Mouse (Mus musculus) hindbrain, embryonic 14.5 days (tissue): Measurements from ENCODE around the gene Nudt9. TPM values are rescaled to one million over a fixed set of nuclear protein-coding genes. Genes with fewer than 3 reads are reported as not detected.

Experiments used
- ATAC-seq: fragments of 200-750 bp; cut with Nextera tagmentation; 2 replicates; pipeline ENCODE4 v1.8.0; 2017; ENCODE audit warnings: moderate number of reproducible peaks, mild to moderate bottlenecking, moderate TSS enrichment, moderate library complexity; ENCODE audit not compliant: low FRiP score
- DNase-seq: peaks from one replicate; pipeline ENCODE4 v3.0.0-alpha.2; 2015; ENCODE audit warnings: low spot score
- H3K27ac ChIP-seq: fragments of 300-500 bp; sonication (generic); 2 replicates; pipeline ENCODE4 v1.5.1; 2014; ENCODE audit warnings: mild to moderate bottlenecking, moderate library complexity
- H3K27me3 ChIP-seq: fragments of 300-500 bp; sonication (generic); 2 replicates; pipeline ENCODE4 v1.6.1; 2014; ENCODE audit warnings: mild to moderate bottlenecking, low read length, mixed read lengths; ENCODE audit not compliant: control insufficient read depth, insufficient read depth
- H3K36me3 ChIP-seq: fragments of 300-500 bp; sonication (generic); replicated peaks from 2 replicates; pipeline ENCODE4 v1.6.1; 2014; ENCODE audit not compliant: control insufficient read depth, insufficient read depth
- H3K4me1 ChIP-seq: fragments of 300-500 bp; sonication (generic); replicated peaks from 2 replicates; pipeline ENCODE4 v1.6.1; 2014; ENCODE audit warnings: antibody characterized with exemption, low read length, mixed read lengths; ENCODE audit not compliant: control insufficient read depth, insufficient read depth
- H3K4me2 ChIP-seq: fragments of 300-500 bp; sonication (generic); replicated peaks from 2 replicates; pipeline ENCODE4 v1.6.1; 2014; ENCODE audit warnings: mild to moderate bottlenecking, moderate library complexity
- H3K4me3 ChIP-seq: fragments of 300-500 bp; sonication (generic); replicated peaks from 2 replicates; pipeline ENCODE4 v1.5.1; 2014; ENCODE audit warnings: mild to moderate bottlenecking, low read length
- H3K9ac ChIP-seq: fragments of 300-500 bp; sonication (generic); 2 replicates; pipeline ENCODE4 v1.6.1; 2014
- H3K9me3 ChIP-seq: fragments of 300-500 bp; sonication (generic); 2 replicates; pipeline ENCODE4 v1.6.1; 2016; ENCODE audit warnings: low read length; ENCODE audit not compliant: control insufficient read depth
- WGBS: fragments of 180-500 bp; shearing (Covaris S2); extraction: QIAGEN DNeasy Blood & Tissue Kit; methylation state at CpG from one replicate; pipeline ENCODE4 v1.1.7; 2014; 5-methylcytosine and 5-hydroxymethylcytosine counted together
- polyA plus RNA-seq: library from polyadenylated mRNA; unstranded; fragments of >200 nt; fragmentation: Nextera tagmentation; extraction: Ambion mirVana; gene quantifications from 2 replicates; pipeline ENCODE4 v1.2.1, GENCODE M21; 2014

The Nudt9 gene
- polyA plus RNA-seq, 1 experiment from 2014 or later: 67.2 TPM

DNA sequence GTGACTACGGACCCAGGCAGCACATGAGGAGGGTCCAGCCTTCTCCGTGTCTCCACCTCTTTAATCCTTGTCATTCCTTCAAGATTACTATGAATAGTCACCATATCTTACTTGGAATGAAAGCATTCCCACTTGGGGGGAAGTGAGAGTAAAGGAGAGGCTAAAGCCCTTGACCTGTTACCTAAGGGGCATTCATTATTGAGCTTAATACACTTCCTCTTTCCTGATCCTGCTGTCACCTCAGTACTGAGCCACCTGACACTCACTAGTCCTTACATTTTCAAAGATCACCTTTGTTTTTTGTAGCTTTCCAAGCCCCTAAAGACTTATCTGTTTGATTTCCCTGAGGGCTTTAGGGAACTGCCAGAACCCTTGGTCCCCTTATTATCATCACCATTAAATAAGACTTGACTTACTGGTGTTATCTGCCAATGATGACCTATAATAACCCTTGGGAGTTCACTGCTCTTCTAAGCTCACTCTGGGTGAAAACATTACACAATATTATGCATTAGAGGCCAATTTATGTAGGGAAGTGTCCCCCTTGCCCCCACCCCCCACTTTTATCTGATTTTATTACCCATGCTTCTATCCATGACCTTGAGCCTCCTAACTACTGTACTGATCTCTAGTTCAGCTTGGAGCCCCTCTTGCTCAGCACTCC lies 13.5 kb upstream of the Nudt9 start:
- WGBS: 84% methylated on average over 2 of the region's 2 CpGs
- H3K4me2 ChIP-seq: no peak overlapping the region
- no peak for ATAC-seq

DNA sequence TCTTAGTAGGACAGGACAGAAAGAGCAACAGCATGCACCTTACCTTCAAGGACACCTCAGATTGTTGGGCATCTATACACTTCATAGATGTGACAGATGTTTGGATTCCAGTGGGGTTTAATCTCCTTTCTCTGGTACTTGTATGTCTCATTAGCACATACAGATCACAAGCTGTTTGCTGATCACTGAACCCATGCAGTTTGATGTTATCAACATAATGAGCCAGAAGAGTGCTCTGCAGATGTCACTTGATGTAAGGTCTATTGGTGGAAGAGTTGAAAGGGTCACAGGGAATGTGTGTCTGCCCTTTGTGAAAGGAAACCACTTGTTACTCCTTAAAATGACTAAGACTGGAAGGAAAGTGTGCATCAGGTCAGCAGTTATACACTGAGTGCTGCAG lies 11.0 kb upstream of the Nudt9 start:
- H3K4me3 ChIP-seq: no peak overlapping the region
- ATAC-seq: no peak

More for the DNA sequence above, 13.5 kb upstream of the Nudt9 start:
- H3K9ac ChIP-seq: no peak overlapping the region
- H3K9me3 ChIP-seq: no peaks in the 10 kb centered on the region
- DNase-seq: no peak
- H3K27me3 ChIP-seq: no peaks in the 10 kb centered on the region
- no peaks in the 10 kb centered on the region for H3K36me3 ChIP-seq
- no peak overlapping the region for H3K4me3 ChIP-seq
- H3K27ac ChIP-seq: no peak overlapping the region
- no peaks in the 10 kb centered on the region for H3K4me1 ChIP-seq

GRCm38 (mm10) chr5:104035824-104036223 lies 10.3 kb upstream of the Nudt9 start:
- 68% methylated on average over 1 of the region's 1 CpGs for WGBS
- no peak for ATAC-seq
- no peak overlapping the region for H3K9ac ChIP-seq
- no peak for DNase-seq
- H3K4me3 ChIP-seq: no peak overlapping the region
- H3K4me1 ChIP-seq: no peaks in the 10 kb centered on the region
- no peak overlapping the region for H3K4me2 ChIP-seq
- H3K27ac ChIP-seq: no peak overlapping the region
- H3K27me3 ChIP-seq: no peaks in the 10 kb centered on the region
- H3K36me3 ChIP-seq: no peaks in the 10 kb centered on the region
- H3K9me3 ChIP-seq: no peaks in the 10 kb centered on the region

More for the DNA sequence above, 11.0 kb upstream of the Nudt9 start:
- Histone ChIP-seq H3K9ac (no peak overlapping the region), H3K9me3 (no peaks in the 10 kb centered on the region), H3K27me3 (no peaks in the 10 kb centered on the region), H3K4me2 (no peak overlapping the region), H3K27ac (no peak overlapping the region), H3K36me3 (no peaks in the 10 kb centered on the region), H3K4me1 (no peaks in the 10 kb centered on the region)
- DNase-seq: no peak

DNA sequence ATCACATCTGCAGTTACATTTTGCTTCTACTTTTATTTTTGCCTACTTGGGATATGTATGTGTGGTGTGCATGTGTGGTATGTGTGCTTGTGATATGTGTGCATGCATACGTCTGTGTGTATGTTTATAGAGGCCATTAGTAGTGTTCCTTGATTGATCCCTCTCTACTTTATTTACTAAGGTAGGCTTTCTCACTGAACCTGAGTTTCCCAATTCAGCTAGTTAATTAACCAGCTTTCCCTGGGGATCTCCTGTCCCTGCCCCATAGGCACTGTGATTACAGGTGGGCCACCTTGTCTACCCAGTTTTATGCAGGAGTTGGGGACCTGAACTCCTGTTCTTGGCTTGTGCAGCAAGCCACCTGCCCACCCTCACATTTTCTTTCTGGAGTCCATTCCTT lies 9.4 kb upstream of the Nudt9 start:
- Histone ChIP-seq H3K27ac (no peak overlapping the region), H3K9ac (no peak overlapping the region), H3K4me1 (no peaks in the 10 kb centered on the region), H3K27me3 (no peaks in the 10 kb centered on the region), H3K36me3 (no peaks in the 10 kb centered on the region), H3K4me2 (no peak overlapping the region), H3K9me3 (no peaks in the 10 kb centered on the region), H3K4me3 (no peak overlapping the region)
- WGBS: 96% methylated on average over 1 of the region's 1 CpGs
- ATAC-seq (no peak), DNase-seq (no peak)

DNA sequence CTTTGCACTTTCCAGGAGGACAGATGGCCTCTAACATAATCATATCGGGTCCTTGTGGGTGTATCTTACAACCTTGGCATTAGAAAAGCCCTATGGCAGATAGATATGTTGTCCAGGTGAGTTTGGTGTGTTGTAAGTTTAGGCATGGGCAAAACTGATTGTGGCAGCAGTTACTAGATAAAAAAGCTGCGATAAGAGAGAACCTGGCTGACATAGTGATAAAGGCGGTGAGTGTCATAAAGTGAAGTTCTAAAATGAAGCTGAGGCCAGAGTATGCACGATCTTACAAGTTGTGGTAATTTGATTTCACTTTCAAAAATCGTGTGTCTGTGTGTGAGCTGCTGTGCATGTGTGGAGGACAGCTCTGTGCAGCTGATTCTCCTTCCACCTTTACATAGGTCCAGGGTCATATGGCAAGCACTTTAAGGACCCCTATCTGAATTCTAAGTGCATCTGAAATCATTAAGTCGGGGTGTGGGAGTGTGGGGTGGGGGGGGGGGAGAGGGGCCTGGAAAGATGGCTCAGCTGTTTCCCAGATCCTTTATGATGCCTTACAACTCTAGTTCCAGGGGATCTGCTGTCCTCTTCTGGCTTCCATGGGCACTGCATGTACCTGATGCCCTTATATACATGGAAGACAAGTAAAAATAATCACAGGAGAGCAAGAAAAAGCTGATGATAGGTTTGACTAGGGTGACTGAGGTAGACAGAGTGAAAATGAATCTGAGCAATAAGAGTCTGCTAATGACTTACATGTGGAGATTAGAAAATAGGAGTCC lies 6.8 kb upstream of the Nudt9 start:
- 72% methylated on average over 6 of the region's 6 CpGs for WGBS
- H3K9me3 ChIP-seq: no peaks in the 10 kb centered on the region

DNA sequence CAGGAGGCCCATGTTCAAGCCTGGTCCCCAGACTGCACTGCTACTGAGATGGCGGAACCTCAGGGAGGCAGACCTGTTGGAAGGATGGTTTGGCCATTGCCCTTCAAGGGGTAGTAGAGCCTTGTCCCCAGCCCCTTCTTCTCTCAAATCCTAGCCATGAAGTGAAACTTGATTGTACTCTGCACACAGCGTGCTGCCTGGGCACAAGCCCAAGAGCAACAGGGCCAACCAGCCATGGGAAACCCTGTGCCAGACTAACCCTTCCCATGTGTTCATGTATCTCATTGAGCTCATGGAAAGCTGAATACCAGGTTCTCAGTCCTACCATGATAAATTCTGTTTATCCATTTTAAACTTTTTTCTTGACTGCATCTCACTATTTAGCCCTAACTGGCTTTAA lies 3.2 kb upstream of the Nudt9 start:
- DNase-seq (no peak), ATAC-seq (no peak)
- Histone ChIP-seq H3K4me1 (peaks cover 10% of the 10 kb centered on the region), H3K36me3 (no peaks in the 10 kb centered on the region), H3K4me3 (no peak overlapping the region), H3K27ac (no peak overlapping the region), H3K9me3 (no peaks in the 10 kb centered on the region), H3K27me3 (no peaks in the 10 kb centered on the region), H3K9ac (no peak overlapping the region), H3K4me2 (no peak overlapping the region)
- 84% methylated on average over 2 of the region's 2 CpGs for WGBS

More for the DNA sequence above, 6.8 kb upstream of the Nudt9 start:
- Histone ChIP-seq H3K9ac (no peak overlapping the region), H3K27me3 (no peaks in the 10 kb centered on the region), H3K4me3 (no peak overlapping the region), H3K4me1 (no peaks in the 10 kb centered on the region), H3K4me2 (no peak overlapping the region), H3K36me3 (no peaks in the 10 kb centered on the region), H3K27ac (no peak overlapping the region)
- DNase-seq (no peak), ATAC-seq (no peak)

DNA sequence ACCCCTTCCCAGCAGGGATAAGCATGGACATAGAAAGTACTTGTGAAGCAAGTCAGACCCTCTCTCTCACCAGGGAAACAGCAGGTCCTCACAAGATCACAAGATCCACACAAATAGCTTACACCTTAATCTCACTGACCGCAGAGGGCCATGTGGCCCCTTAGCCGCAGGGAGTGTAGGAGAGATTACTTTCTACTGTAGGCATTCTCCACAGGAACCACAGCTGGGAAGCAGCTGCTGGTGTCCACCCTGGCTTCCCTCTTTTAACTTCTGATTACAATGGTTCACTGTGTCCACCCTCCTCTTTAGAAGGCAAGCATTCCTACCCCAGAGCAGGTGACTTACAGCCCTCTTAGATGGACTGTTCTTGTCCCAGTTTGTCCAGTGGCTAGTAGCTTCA lies 2.4 kb upstream of the Nudt9 start:
- Histone ChIP-seq H3K9ac (no peak overlapping the region), H3K27ac (no peak overlapping the region), H3K9me3 (no peaks in the 10 kb centered on the region), H3K4me1 (peaks cover 17% of the 10 kb centered on the region), H3K4me2 (no peak overlapping the region), H3K27me3 (no peaks in the 10 kb centered on the region), H3K36me3 (no peaks in the 10 kb centered on the region), H3K4me3 (no peak overlapping the region)
- 72% methylated on average over 2 of the region's 2 CpGs for WGBS
- ATAC-seq (no peak), DNase-seq (no peak)

DNA sequence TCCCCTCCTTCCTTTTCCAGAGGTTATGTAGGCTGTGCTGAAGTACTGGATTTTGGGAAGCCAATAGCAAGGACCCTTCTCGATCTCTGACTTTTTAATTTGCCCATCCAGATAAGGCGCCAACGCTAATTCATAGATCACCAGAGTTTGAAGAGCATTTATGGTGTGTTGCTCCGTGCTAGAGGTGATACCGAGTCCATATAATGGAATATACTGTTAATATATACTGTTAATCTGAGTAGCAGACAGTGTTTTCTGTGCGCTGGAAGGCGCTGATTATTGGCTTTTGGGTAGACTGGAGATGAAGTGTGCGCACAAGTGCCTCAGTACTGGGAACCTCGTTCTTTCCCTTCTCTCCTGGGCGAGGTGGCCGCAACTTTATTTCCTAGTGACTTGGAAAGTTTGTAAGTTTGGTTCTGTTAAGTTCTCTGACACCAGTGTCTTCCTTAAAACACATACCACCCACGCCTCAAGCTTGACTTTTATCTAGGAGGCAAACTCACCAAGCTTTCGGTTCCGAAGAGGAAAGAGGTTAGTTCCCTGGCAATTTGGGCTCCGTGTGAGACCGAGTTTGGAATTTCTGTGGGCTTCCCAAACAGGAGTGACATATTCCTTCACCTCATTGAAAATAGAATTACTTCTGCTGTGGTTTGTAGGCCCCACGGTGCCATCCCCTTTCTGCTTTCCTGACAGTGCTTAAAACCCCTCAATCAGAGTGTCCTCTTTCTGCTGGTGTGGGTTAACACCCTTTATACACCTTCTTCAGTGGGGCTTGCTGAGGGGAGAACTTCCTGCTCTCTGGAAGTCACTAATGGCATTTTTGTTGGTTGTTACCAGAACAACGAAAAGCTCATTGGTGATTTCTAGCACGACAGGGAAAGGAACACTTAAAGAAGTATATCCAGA lies 1.3 kb downstream of the Nudt9 start:
- Histone ChIP-seq H3K4me2 (peak overlapping the region; percentile 55), H3K36me3 (peaks cover 20% of the 10 kb centered on the region), H3K9me3 (no peaks in the 10 kb centered on the region), H3K9ac (peak overlapping the region; percentile 90), H3K27me3 (no peaks in the 10 kb centered on the region), H3K4me3 (peak overlapping the region; percentile 86), H3K27ac (peak overlapping the region; percentile 73), H3K4me1 (peaks cover 17% of the 10 kb centered on the region)
- no peak for DNase-seq
- WGBS: 11% methylated on average over 19 of the region's 19 CpGs
- ATAC-seq: no peak; the same call in 1 of the 2 replicates

- H3K4me1 ChIP-seq: peaks cover 17% of the 10 kb centered on the region
- peak overlapping the region; percentile 86; the same call in 1 of the 2 replicates for H3K4me3 ChIP-seq
- DNase-seq (no peak), ATAC-seq (no peak)
- H3K4me2 ChIP-seq: peak overlapping the region; percentile 55
- no peaks in the 10 kb centered on the region for H3K9me3 ChIP-seq
- H3K27me3 ChIP-seq: no peaks in the 10 kb centered on the region
- H3K9ac ChIP-seq: peak overlapping the region; percentile 90; the same call in 1 of the 2 replicates
- no peak overlapping the region for H3K27ac ChIP-seq
- H3K36me3 ChIP-seq: peaks cover 22% of the 10 kb centered on the region
- WGBS: 60% methylated on average over 4 of the region's 4 CpGs
Observed at GRCm38 (mm10) chr5:104048139-104048538, 2.0 kb downstream of the Nudt9 start.
